Mouse (Mus musculus) neural tube, embryonic 11.5 days (tissue): ENCODE results near the gene Batf2. TPM values are rescaled to one million over a fixed set of nuclear protein-coding genes. Genes with fewer than 3 reads are reported as not detected.
"Not testable (repeated sequence)": the region's sequence is repeated elsewhere in the genome, so short reads cannot be mapped to it uniquely, and the experiment has no call there.

Experiments used
- ATAC-seq: fragments of 200-750 bp; cut with Nextera tagmentation; 2 replicates; pipeline ENCODE4 v1.8.0; 2017; ENCODE audit warnings: moderate number of reproducible peaks, mild to moderate bottlenecking, moderate TSS enrichment, moderate library complexity; ENCODE audit not compliant: insufficient read depth, low FRiP score, low TSS enrichment
- DNase-seq: peaks from one replicate; pipeline ENCODE4 v3.0.0-alpha.2; 2015; ENCODE audit warnings: low spot score
- H3K27ac ChIP-seq: fragments of 300-500 bp; sonication (generic); 2 replicates; pipeline ENCODE4 v1.5.1; 2014; ENCODE audit warnings: low read depth, mild to moderate bottlenecking, low read length
- H3K27me3 ChIP-seq: fragments of 300-500 bp; sonication (generic); 2 replicates; pipeline ENCODE4 v1.6.1; 2014; ENCODE audit warnings: mild to moderate bottlenecking, low read length, mixed read lengths; ENCODE audit not compliant: control insufficient read depth, insufficient read depth
- H3K36me3 ChIP-seq: fragments of 300-500 bp; sonication (generic); 2 replicates; pipeline ENCODE4 v1.6.1; 2014; ENCODE audit warnings: mild to moderate bottlenecking, low read length, moderate library complexity, mixed read lengths; ENCODE audit not compliant: control insufficient read depth, insufficient read depth
- H3K4me1 ChIP-seq: fragments of 300-500 bp; sonication (generic); 2 replicates; pipeline ENCODE4 v1.6.1; 2014; ENCODE audit warnings: low read length, mixed read lengths; ENCODE audit not compliant: control insufficient read depth, insufficient read depth
- H3K4me2 ChIP-seq: fragments of 300-500 bp; sonication (generic); 2 replicates; pipeline ENCODE4 v1.6.1; 2014; ENCODE audit warnings: low read depth, mild to moderate bottlenecking, moderate library complexity
- H3K4me3 ChIP-seq: fragments of 300-500 bp; sonication (generic); 2 replicates; pipeline ENCODE4 v1.5.1; 2014; ENCODE audit warnings: low read depth, low read length
- H3K9ac ChIP-seq: fragments of 300-500 bp; sonication (generic); 2 replicates; pipeline ENCODE4 v1.6.1; 2014; ENCODE audit warnings: mild to moderate bottlenecking, low read length
- H3K9me3 ChIP-seq: fragments of 300-500 bp; sonication (generic); 2 replicates; pipeline ENCODE4 v1.6.1; 2016; ENCODE audit warnings: low read length; ENCODE audit not compliant: control insufficient read depth
- WGBS: fragments of 180-500 bp; shearing (Covaris S2); extraction: QIAGEN DNeasy Blood & Tissue Kit; methylation state at CpG from one replicate; pipeline ENCODE4 v1.1.7; 2014; 5-methylcytosine and 5-hydroxymethylcytosine counted together
- polyA plus RNA-seq: library from polyadenylated mRNA; unstranded; fragments of >200 nt; fragmentation: Nextera tagmentation; extraction: Ambion mirVana; gene quantifications from 2 replicates; pipeline ENCODE4 v1.2.1, GENCODE M21; 2014

Batf2 gene
- polyA plus RNA-seq, 1 experiment from 2014 or later = not detected

- Histone ChIP-seq H3K4me1 (no peaks in the 10 kb centered on the region), H3K27me3 (no peaks in the 10 kb centered on the region), H3K36me3 (no peaks in the 10 kb centered on the region), H3K27ac (no peak overlapping the region), H3K9ac (peak overlapping the region; percentile 56; the same call in 1 of the 2 replicates), H3K4me3 (peak overlapping the region; percentile 38), H3K9me3 (no peaks in the 10 kb centered on the region; the same call in 1 of the 2 replicates), H3K4me2 (peak overlapping the region; percentile 48)
- no peak for DNase-seq
- no peak for ATAC-seq
- 76% methylated on average over 10 of the region's 10 CpGs for WGBS
Measured at GRCm38 (mm10) chr19:6126789-6127580, 13.8 kb upstream of the Batf2 start.

- DNase-seq (peak; percentile 92), ATAC-seq (peak; percentile 81)
- H3K4me2 ChIP-seq = peak within 1 kb of the TSS; percentile 48
- no peaks in the 10 kb centered on the region for H3K4me1 ChIP-seq
- H3K9ac ChIP-seq = peak within 1 kb of the TSS; percentile 56
- H3K9me3 ChIP-seq = no peaks in the 10 kb centered on the region; the same call in 1 of the 2 replicates
- under 1% methylated on average over 32 of the region's 32 CpGs for WGBS
- peak within 1 kb of the TSS; percentile 38 for H3K4me3 ChIP-seq
- H3K36me3 ChIP-seq = no peaks in the 10 kb centered on the region
- H3K27ac ChIP-seq = peak within 1 kb of the TSS; percentile 40; the same call in 1 of the 2 replicates
- H3K27me3 ChIP-seq = no peaks in the 10 kb centered on the region
Measured at GRCm38 (mm10) chr19:6127760-6128341, 12.9 kb upstream of the Batf2 start, which contains the start of gene Snx15. TSS of gene Snx15 (minus strand) at chr19:6128304.

GRCm38 (mm10) chr19:6130414-6131128 is 10.2 kb upstream of the Batf2 start:
- not testable (repeated sequence) for H3K9ac ChIP-seq, H3K4me2 ChIP-seq, ATAC-seq, H3K9me3 ChIP-seq, H3K4me1 ChIP-seq, H3K36me3 ChIP-seq, H3K27ac ChIP-seq, H3K4me3 ChIP-seq, H3K27me3 ChIP-seq, DNase-seq
- 76% methylated on average over 7 of the region's 7 CpGs for WGBS

- Histone ChIP-seq H3K27me3 (no peaks in the 10 kb centered on the region), H3K4me1 (no peaks in the 10 kb centered on the region), H3K36me3 (peaks cover 2% of the 10 kb centered on the region), H3K9me3 (no peaks in the 10 kb centered on the region), H3K27ac (no peak overlapping the region), H3K4me2 (no peak overlapping the region), H3K9ac (no peak overlapping the region; the same call in 1 of the 2 replicates), H3K4me3 (no peak overlapping the region)
- ATAC-seq (no peak), DNase-seq (no peak)
- 86% methylated on average over 7 of the region's 7 CpGs for WGBS
Measured at GRCm38 (mm10) chr19:6132171-6132827, 8.5 kb upstream of the Batf2 start.

- not testable (repeated sequence) for H3K27me3 ChIP-seq, DNase-seq, H3K4me1 ChIP-seq, H3K27ac ChIP-seq, H3K36me3 ChIP-seq, H3K4me2 ChIP-seq, H3K9ac ChIP-seq, ATAC-seq, H3K4me3 ChIP-seq, H3K9me3 ChIP-seq
- WGBS = 69% methylated on average over 1 of the region's 1 CpGs
Measured at GRCm38 (mm10) chr19:6133197-6133596, 7.6 kb upstream of the Batf2 start.

GRCm38 (mm10) chr19:6136397-6136796 is 4.4 kb upstream of the Batf2 start:
- 83% methylated on average over 3 of the region's 3 CpGs for WGBS
- no peak for ATAC-seq
- no peak overlapping the region for H3K27ac ChIP-seq
- H3K4me2 ChIP-seq = no peak overlapping the region
- H3K9ac ChIP-seq = no peak overlapping the region
- no peaks in the 10 kb centered on the region for H3K9me3 ChIP-seq
- no peak for DNase-seq
- no peaks in the 10 kb centered on the region for H3K4me1 ChIP-seq
- no peaks in the 10 kb centered on the region for H3K27me3 ChIP-seq
- peaks cover 2% of the 10 kb centered on the region for H3K36me3 ChIP-seq
- H3K4me3 ChIP-seq = no peak overlapping the region

GRCm38 (mm10) chr19:6139701-6140100 is 1.1 kb upstream of the Batf2 start:
- Histone ChIP-seq H3K9ac (no peak overlapping the region), H3K4me1 (no peaks in the 10 kb centered on the region), H3K36me3 (peaks cover 2% of the 10 kb centered on the region), H3K4me3 (peak overlapping the region; percentile 56; the same call in 1 of the 2 replicates), H3K9me3 (no peaks in the 10 kb centered on the region), H3K27me3 (no peaks in the 10 kb centered on the region), H3K27ac (no peak overlapping the region), H3K4me2 (peak overlapping the region; percentile 70; the same call in 1 of the 2 replicates)
- WGBS = 94% methylated on average over 6 of the region's 6 CpGs
- DNase-seq (no peak), ATAC-seq (no peak)

GRCm38 (mm10) chr19:6140374-6140677 is 457 bp upstream of the Batf2 start:
- no peak for DNase-seq
- peaks cover 2% of the 10 kb centered on the region for H3K36me3 ChIP-seq
- no peaks in the 10 kb centered on the region for H3K27me3 ChIP-seq
- H3K27ac ChIP-seq = peak overlapping the region; percentile 93
- peak overlapping the region; percentile 70 for H3K4me2 ChIP-seq
- H3K9me3 ChIP-seq = no peaks in the 10 kb centered on the region
- peak overlapping the region; percentile 76 for H3K9ac ChIP-seq
- H3K4me1 ChIP-seq = no peaks in the 10 kb centered on the region
- no peak for ATAC-seq
- 9% methylated on average over 16 of the region's 16 CpGs for WGBS
- H3K4me3 ChIP-seq = peak overlapping the region; percentile 56
